Mouse (Mus musculus) hindbrain, embryonic 12.5 days (tissue): ENCODE measurements around the gene Gm19935. TPM values are rescaled to one million over a fixed set of nuclear protein-coding genes. Genes with fewer than 3 reads are reported as not detected.

Experiments used
- microRNA-seq: library from miRNA; unstranded; fragments of <30 nt; microRNA quantifications from one replicate; pipeline ENCODE4, GENCODE M21; 2017
- polyA plus RNA-seq: library from polyadenylated mRNA; unstranded; fragments of >200 nt; fragmentation: Nextera tagmentation; extraction: Ambion mirVana; gene quantifications from 2 replicates; pipeline ENCODE4 v1.2.1, GENCODE M21; 2016

Gm19935 gene
- polyA plus RNA-seq, 1 experiment from 2014 or later = 0.96 TPM

Small RNA genes lying within 50 kb of the gene (microRNA-seq; reads per million reads assigned to microRNA genes)
- gene Gm44382 = not detected

Other genes with a start within 250 kb of the Gm19935 start
- 83.7 and 88.1 TPM in 2 replicates for gene Chd9, start 11.0 kb upstream of the Gm19935 start, polyA plus RNA-seq